In the genomic region with DNA sequence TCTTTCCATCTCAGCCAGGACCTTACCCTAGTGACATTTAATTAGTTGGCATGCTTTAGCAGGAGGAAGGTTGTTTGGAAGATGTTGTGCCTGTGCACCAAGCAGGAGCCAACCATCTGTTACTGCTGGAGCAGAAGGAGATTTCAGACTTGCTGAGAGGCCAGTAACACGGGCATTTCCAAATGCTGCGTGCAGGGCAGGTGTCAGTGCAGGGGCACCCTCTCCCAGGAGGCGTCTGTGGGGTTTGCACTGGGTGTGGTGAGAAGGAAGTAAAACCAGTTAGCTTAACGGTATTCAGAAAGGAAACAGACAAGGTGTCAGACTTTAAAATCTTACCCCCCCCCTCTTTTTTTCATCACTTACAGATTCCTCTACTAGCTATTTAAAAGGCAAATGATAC, we compare ENCODE assay signal across 11 mouse cellular contexts.
DNase-seq lines count a peak whose midpoint lies in the region; ATAC-seq and TF ChIP-seq lines count a peak whose summit lies in the region.
"Had no signal": no experiment of that assay in that cellular context is flagged by ENCODE, and none has a peak within 500 bp of the region (broad histone marks: within the 10 kb centered on the region; RNA-seq: fewer than 3 reads in every experiment).

No protein-coding gene starts in this region.

- H3K27ac ChIP-seq in forebrain, embryonic 16.5 days (ENCODE audit: low read length): peak overlapping the region; percentile 33; the same call in 1 of the 2 replicates
- H3K27ac ChIP-seq in spleen, adult 2 months (ENCODE audit: insufficient read depth, low read length): peak overlapping the region; percentile 86
- no peak overlapping the region for H3K27ac ChIP-seq in heart, embryonic 11.5 days (ENCODE audit: low read depth, low read length)
- H3K27ac ChIP-seq: left cerebral cortex, adult 2 months had no signal

- H3K9ac ChIP-seq in forebrain, embryonic 16.5 days (replicated peaks; ENCODE audit: low read depth, low read length): no peak overlapping the region
- H3K9ac ChIP-seq in heart, embryonic 11.5 days (ENCODE audit: low read depth, low read length): no peak overlapping the region

- peak; percentile 49 for DNase-seq in CD4-positive, CD25-positive, alpha-beta regulatory T cell, adult 2 months (ENCODE audit: low read depth, low spot score)
- peak in 1 of 2 experiments; percentile 84 for DNase-seq in spleen, adult 2 months (ENCODE audit: low read depth in 1 of 2, low spot score in 2 of 2)
- no peak for DNase-seq in embryo, embryonic 10 days (ENCODE audit: low spot score)
- no peak for DNase-seq in left cerebral cortex, adult 11 months (ENCODE audit: low spot score)
- DNase-seq in right cerebral cortex, postnatal 36 days (ENCODE audit: low spot score in 2 of 2): no peak
- DNase-seq: kidney, adult 2 months; right cerebral cortex, adult 18-20 months had no signal

- H3K4me3 ChIP-seq in forebrain, embryonic 16.5 days (replicated peaks; ENCODE audit: low read length): no peak overlapping the region
- peak overlapping the region; percentile 63 for H3K4me3 ChIP-seq in spleen, adult 2 months (ENCODE audit: extremely low read depth, insufficient read depth, insufficient read length)
- H3K4me3 ChIP-seq in heart, embryonic 11.5 days (ENCODE audit: low read depth, low read length): no peak overlapping the region
- H3K4me3 ChIP-seq: left cerebral cortex, adult 2 months had no signal

- peaks cover 48% of the 10 kb centered on the region for H3K4me1 ChIP-seq in forebrain, embryonic 16.5 days (replicated peaks; ENCODE audit: control insufficient read depth, insufficient read depth, low read length)
- H3K4me1 ChIP-seq in spleen, adult 2 months (ENCODE audit: control insufficient read depth, insufficient read depth, insufficient read length): peaks cover 31% of the 10 kb centered on the region
- H3K4me1 ChIP-seq in heart, embryonic 11.5 days (ENCODE audit: control insufficient read depth, insufficient read depth, low read length): peaks cover 48% of the 10 kb centered on the region

- WGBS in forebrain, embryonic 16.5 days: 55% methylated on average over 4 of the region's 4 CpGs
- WGBS in spleen, adult 2 months: 10% methylated on average over 4 of the region's 4 CpGs
- WGBS in heart, embryonic 11.5 days (ENCODE audit: insufficient replicate concordance): 36% methylated on average over 4 of the region's 4 CpGs

- no peaks in the 10 kb centered on the region for H3K27me3 ChIP-seq in forebrain, embryonic 16.5 days (replicated peaks; ENCODE audit: control insufficient read depth, insufficient read depth, low read length)
- no peaks in the 10 kb centered on the region for H3K27me3 ChIP-seq in spleen, adult 2 months (ENCODE audit: control insufficient read depth, insufficient read depth, low read length)
- H3K27me3 ChIP-seq in heart, embryonic 11.5 days (ENCODE audit: control insufficient read depth, insufficient read depth, low read length): no peaks in the 10 kb centered on the region

- TF ChIP-seq POLR2A in spleen, adult 2 months (IDR thresholded peaks at IDR 0.05; ENCODE audit: low read depth, low read length): peak; percentile 78

- H3K9me3 ChIP-seq in forebrain, embryonic 16.5 days (ENCODE audit: control insufficient read depth, low read length): no peaks in the 10 kb centered on the region
- no peaks in the 10 kb centered on the region for H3K9me3 ChIP-seq in heart, embryonic 11.5 days (replicated peaks; ENCODE audit: control insufficient read depth, low read length)

- H3K4me2 ChIP-seq in forebrain, embryonic 16.5 days (ENCODE audit: low read length): no peak overlapping the region
- H3K4me2 ChIP-seq in heart, embryonic 11.5 days: no peak overlapping the region

- no peak for TF ChIP-seq CTCF in spleen, adult 2 months (IDR thresholded peaks at IDR 0.05; ENCODE audit: extremely low read depth, insufficient read depth, insufficient read length, insufficient replicate concordance)

- peak; percentile 79 for ATAC-seq in activated CD4-positive, CD25-positive, alpha-beta regulatory T cell, adult 4 months
- peak; percentile 56 for ATAC-seq in forebrain, embryonic 16.5 days
- no peak for ATAC-seq in heart, embryonic 11.5 days (replicated peaks; ENCODE audit: insufficient number of reproducible peaks, low FRiP score, low TSS enrichment)

- no peaks in the 10 kb centered on the region for H3K36me3 ChIP-seq in forebrain, embryonic 16.5 days (ENCODE audit: control insufficient read depth, insufficient read depth)
- H3K36me3 ChIP-seq in spleen, adult 2 months (ENCODE audit: control insufficient read depth, insufficient read depth, low read length): no peaks in the 10 kb centered on the region
- H3K36me3 ChIP-seq in heart, embryonic 11.5 days (ENCODE audit: control insufficient read depth, insufficient read depth, low read length): no peaks in the 10 kb centered on the region
